Mouse (Mus musculus) forebrain, embryonic 15.5 days (tissue): Measurements from ENCODE around the gene Ccdc106. TPM values are rescaled to one million over a fixed set of nuclear protein-coding genes. Genes with fewer than 3 reads are reported as not detected.

Experiments
- ATAC-seq: fragments of 200-750 bp; cut with Nextera tagmentation; replicated peaks from 2 replicates; pipeline ENCODE4 v1.8.0; 2017; ENCODE audit warnings: mild to moderate bottlenecking, moderate TSS enrichment, moderate library complexity
- H3K27ac ChIP-seq: fragments of 300-500 bp; sonication (generic); replicated peaks from 2 replicates; pipeline ENCODE4 v1.5.1; 2015; ENCODE audit warnings: mild to moderate bottlenecking, inconsistent platforms
- H3K27me3 ChIP-seq: fragments of 300-500 bp; sonication (generic); 2 replicates; pipeline ENCODE4 v1.6.1; 2015; ENCODE audit warnings: inconsistent platforms
- H3K36me3 ChIP-seq: fragments of 300-500 bp; sonication (generic); 2 replicates; pipeline ENCODE4 v1.6.1; 2015; ENCODE audit warnings: mild to moderate bottlenecking, inconsistent platforms
- H3K4me1 ChIP-seq: fragments of 300-500 bp; sonication (generic); 2 replicates; pipeline ENCODE4 v1.6.1; 2015; ENCODE audit warnings: inconsistent platforms
- H3K4me2 ChIP-seq: fragments of 300-500 bp; sonication (generic); replicated peaks from 2 replicates; pipeline ENCODE4 v1.6.1; 2015; ENCODE audit warnings: mild to moderate bottlenecking, inconsistent platforms
- H3K4me3 ChIP-seq: fragments of 300-500 bp; sonication (generic); 2 replicates; pipeline ENCODE4 v1.5.1; 2015; ENCODE audit warnings: mild to moderate bottlenecking, inconsistent platforms
- H3K9ac ChIP-seq: fragments of 300-500 bp; sonication (generic); replicated peaks from 2 replicates; pipeline ENCODE4 v1.6.1; 2015; ENCODE audit warnings: mild to moderate bottlenecking, inconsistent platforms
- H3K9me3 ChIP-seq: fragments of 300-500 bp; sonication (generic); 2 replicates; pipeline ENCODE4 v1.6.1; 2016; ENCODE audit warnings: inconsistent platforms
- WGBS: fragments of 180-500 bp; shearing (Covaris S2); methylation state at CpG from one replicate; pipeline ENCODE4 v1.1.7; 2015; ENCODE audit warnings: mixed read lengths; 5-methylcytosine and 5-hydroxymethylcytosine counted together
- polyA plus RNA-seq: library from polyadenylated mRNA; unstranded; fragments of >200 nt; fragmentation: Nextera tagmentation; extraction: Ambion mirVana; gene quantifications from 2 replicates; pipeline ENCODE4 v1.2.1, GENCODE M21; 2015

Ccdc106 gene
- polyA plus RNA-seq, 1 experiment from 2014 or later: 45.8 TPM

GRCm38 (mm10) chr7:5037467-5037866, 17.1 kb downstream of the Ccdc106 start:
- peak overlapping the region; percentile 87; the same call in 1 of the 2 replicates for H3K9ac ChIP-seq
- H3K4me3 ChIP-seq: peak overlapping the region; percentile 96

GRCm38 (mm10) chr7:5038109-5038732, 17.9 kb downstream of the Ccdc106 start, which contains the start of gene Zfp784:
Gene Zfp784 (minus strand): TSS chr7:5038446.
- peak within 1 kb of the TSS; percentile 98 for H3K27ac ChIP-seq
- WGBS: under 1% methylated on average over 48 of the region's 48 CpGs

More at GRCm38 (mm10) chr7:5037467-5037866, 17.1 kb downstream of the Ccdc106 start:
- ATAC-seq: no peak
- H3K27me3 ChIP-seq: no peaks in the 10 kb centered on the region
- no peaks in the 10 kb centered on the region for H3K9me3 ChIP-seq
- WGBS: 88% methylated on average over 8 of the region's 8 CpGs
- peak overlapping the region; percentile 58 for H3K4me2 ChIP-seq
- peak overlapping the region; percentile 98 for H3K27ac ChIP-seq
- peaks cover 38% of the 10 kb centered on the region for H3K36me3 ChIP-seq
- H3K4me1 ChIP-seq: peaks cover 22% of the 10 kb centered on the region

GRCm38 (mm10) chr7:5038940-5039339, 18.6 kb downstream of the Ccdc106 start:
- H3K27me3 ChIP-seq: no peaks in the 10 kb centered on the region
- H3K9me3 ChIP-seq: no peaks in the 10 kb centered on the region
- peak overlapping the region; percentile 96 for H3K4me3 ChIP-seq
- H3K36me3 ChIP-seq: peaks cover 24% of the 10 kb centered on the region
- H3K4me2 ChIP-seq: peak overlapping the region; percentile 58
- H3K27ac ChIP-seq: 0 out of 2 replicates have a peak overlapping the region, but pooled peaks have one; percentile 98
- peaks cover 22% of the 10 kb centered on the region for H3K4me1 ChIP-seq
- no peak for ATAC-seq
- 32% methylated on average over 5 of the region's 5 CpGs for WGBS
- peak overlapping the region; percentile 87 for H3K9ac ChIP-seq

More at GRCm38 (mm10) chr7:5038109-5038732, 17.9 kb downstream of the Ccdc106 start, which contains the start of gene Zfp784:
- Histone ChIP-seq H3K27me3 (no peaks in the 10 kb centered on the region), H3K4me1 (peaks cover 22% of the 10 kb centered on the region), H3K9me3 (no peaks in the 10 kb centered on the region), H3K4me3 (peak within 1 kb of the TSS; percentile 96), H3K36me3 (peaks cover 31% of the 10 kb centered on the region), H3K9ac (peak within 1 kb of the TSS; percentile 87), H3K4me2 (peak within 1 kb of the TSS; percentile 58)
- peak; percentile 97 for ATAC-seq

- Histone ChIP-seq H3K9ac (no peak overlapping the region), H3K9me3 (no peaks in the 10 kb centered on the region), H3K36me3 (no peaks in the 10 kb centered on the region), H3K4me1 (no peaks in the 10 kb centered on the region), H3K27me3 (no peaks in the 10 kb centered on the region), H3K4me3 (no peak overlapping the region), H3K4me2 (no peak overlapping the region), H3K27ac (no peak overlapping the region)
- WGBS: 83% methylated on average over 2 of the region's 2 CpGs
- no peak for ATAC-seq
Observed at GRCm38 (mm10) chr7:5044981-5045380, 24.6 kb downstream of the Ccdc106 start.

GRCm38 (mm10) chr7:5046112-5046511, 25.8 kb downstream of the Ccdc106 start:
- no peak overlapping the region for H3K4me3 ChIP-seq
- no peak overlapping the region for H3K4me2 ChIP-seq
- no peaks in the 10 kb centered on the region for H3K27me3 ChIP-seq
- no peaks in the 10 kb centered on the region for H3K36me3 ChIP-seq
- peaks cover 8% of the 10 kb centered on the region for H3K4me1 ChIP-seq
- no peak overlapping the region for H3K9ac ChIP-seq
- H3K27ac ChIP-seq: no peak overlapping the region
- ATAC-seq: no peak
- WGBS: 77% methylated on average over 2 of the region's 2 CpGs
- H3K9me3 ChIP-seq: no peaks in the 10 kb centered on the region

- H3K4me3 ChIP-seq: no peak overlapping the region
- H3K4me1 ChIP-seq: peaks cover 14% of the 10 kb centered on the region
- H3K27ac ChIP-seq: no peak overlapping the region
- H3K27me3 ChIP-seq: no peaks in the 10 kb centered on the region
- no peak for ATAC-seq
- no peaks in the 10 kb centered on the region for H3K9me3 ChIP-seq
- H3K36me3 ChIP-seq: no peaks in the 10 kb centered on the region
- 24% methylated on average over 2 of the region's 2 CpGs for WGBS
- no peak overlapping the region for H3K4me2 ChIP-seq
- no peak overlapping the region for H3K9ac ChIP-seq
Observed at GRCm38 (mm10) chr7:5047313-5047712, 27.0 kb downstream of the Ccdc106 start.

- Histone ChIP-seq H3K27ac (peak within 1 kb of the TSS; percentile 81), H3K9ac (peak within 1 kb of the TSS; percentile 83), H3K4me1 (peaks cover 46% of the 10 kb centered on the region), H3K4me2 (peak within 1 kb of the TSS; percentile 84), H3K27me3 (peaks cover 36% of the 10 kb centered on the region), H3K4me3 (peak within 1 kb of the TSS; percentile 73), H3K36me3 (no peaks in the 10 kb centered on the region), H3K9me3 (no peaks in the 10 kb centered on the region)
- peak; percentile 82 for ATAC-seq
- WGBS: 1% methylated on average over 64 of the region's 65 CpGs
Observed at GRCm38 (mm10) chr7:5051193-5052192, 31.1 kb downstream of the Ccdc106 start, which contains the start of gene Zfp580. Gene Zfp580 (plus strand): TSS chr7:5051538.

GRCm38 (mm10) chr7:5052438-5052837, 32.1 kb downstream of the Ccdc106 start:
- 0 out of 2 replicates have a peak overlapping the region, but pooled peaks have one; percentile 81 for H3K27ac ChIP-seq
- no peaks in the 10 kb centered on the region for H3K36me3 ChIP-seq
- H3K4me3 ChIP-seq: peak overlapping the region; percentile 73
- H3K27me3 ChIP-seq: peaks cover 40% of the 10 kb centered on the region
- ATAC-seq: no peak
- H3K4me1 ChIP-seq: peaks cover 54% of the 10 kb centered on the region
- no peaks in the 10 kb centered on the region for H3K9me3 ChIP-seq
- WGBS: 5% methylated on average over 12 of the region's 12 CpGs
- H3K4me2 ChIP-seq: peak overlapping the region; percentile 84
- H3K9ac ChIP-seq: peak overlapping the region; percentile 83

- Histone ChIP-seq H3K4me1 (peaks cover 59% of the 10 kb centered on the region), H3K27ac (no peak overlapping the region), H3K4me3 (peak overlapping the region; percentile 73), H3K27me3 (peaks cover 45% of the 10 kb centered on the region), H3K36me3 (no peaks in the 10 kb centered on the region), H3K4me2 (peak overlapping the region; percentile 84), H3K9ac (peak overlapping the region; percentile 83), H3K9me3 (no peaks in the 10 kb centered on the region)
- no peak for ATAC-seq
- WGBS: 4% methylated on average over 45 of the region's 45 CpGs
Observed at GRCm38 (mm10) chr7:5052931-5053343, 32.6 kb downstream of the Ccdc106 start.

- peak overlapping the region; percentile 84 for H3K4me2 ChIP-seq
- peaks cover 46% of the 10 kb centered on the region for H3K27me3 ChIP-seq
- ATAC-seq: no peak
- peaks cover 60% of the 10 kb centered on the region for H3K4me1 ChIP-seq
- no peak overlapping the region for H3K27ac ChIP-seq
- peak overlapping the region; percentile 73 for H3K4me3 ChIP-seq
- H3K9me3 ChIP-seq: no peaks in the 10 kb centered on the region
- H3K9ac ChIP-seq: peak overlapping the region; percentile 83
- 8% methylated on average over 32 of the region's 32 CpGs for WGBS
- H3K36me3 ChIP-seq: no peaks in the 10 kb centered on the region
Observed at GRCm38 (mm10) chr7:5053456-5054179, 33.3 kb downstream of the Ccdc106 start.

GRCm38 (mm10) chr7:5056651-5057263, 36.4 kb downstream of the Ccdc106 start:
- H3K4me3 ChIP-seq: peak overlapping the region; percentile 63
- no peaks in the 10 kb centered on the region for H3K36me3 ChIP-seq
- ATAC-seq: no peak
- under 1% methylated on average over 55 of the region's 55 CpGs for WGBS
- H3K4me1 ChIP-seq: peaks cover 68% of the 10 kb centered on the region
- H3K9ac ChIP-seq: peak overlapping the region; percentile 78
- no peaks in the 10 kb centered on the region for H3K9me3 ChIP-seq
- H3K27ac ChIP-seq: peak overlapping the region; percentile 62; the same call in 1 of the 2 replicates
- H3K27me3 ChIP-seq: peaks cover 46% of the 10 kb centered on the region
- peak overlapping the region; percentile 67 for H3K4me2 ChIP-seq
